8 mouse cellular contexts compared by ENCODE assay signal in genomic region chr14:75761028-75761805, GRCm38 (mm10). TPM values are rescaled to one million over a fixed set of nuclear protein-coding genes. Genes with fewer than 3 reads are reported as not detected.
DNase-seq lines count a peak whose midpoint lies in the region; ATAC-seq and TF ChIP-seq lines count a peak whose summit lies in the region.

No protein-coding gene starts in this region.

- CTCF ChIA-PET in Patski (lab: Charles Lee) = interaction anchor here (0.8 to 1.3 kb wide), 4 partner anchors 14 to 81 kb away, joined by 3 to 4 read pairs (median 3); no protein-coding TSS in a partner anchor

- H3K9ac ChIP-seq in intestine, postnatal 0 days (ENCODE audit: low read depth, low read length) = no peak overlapping the region

- DNase-seq in gastrocnemius, adult 18-20 months (ENCODE audit: low spot score) = peak; percentile 48
- no peak for DNase-seq in gastrocnemius, postnatal 25 days
- peak; percentile 72 for DNase-seq in 416B (ENCODE audit: low read depth)
- DNase-seq in Patski (ENCODE audit: low read depth, low spot score) = no peak
- DNase-seq in embryo, embryonic 9.5 days (ENCODE audit: extremely low spot score) = peak; percentile 42
- DNase-seq in lung, postnatal 25 days (ENCODE audit: low spot score) = peak; percentile 46
- peak; percentile 58 for DNase-seq in thymus, postnatal 14 days

- no peak for TF ChIP-seq CTCF in Patski (IDR thresholded peaks at IDR 0.05)
- peak; percentile 81 for TF ChIP-seq CTCF in intestine, postnatal 0 days (IDR thresholded peaks at IDR 0.05; ENCODE audit: low read depth)

- no peaks in the 10 kb centered on the region for H3K4me1 ChIP-seq in intestine, postnatal 0 days (replicated peaks; ENCODE audit: control insufficient read depth, insufficient read depth, low read length)

- H3K27me3 ChIP-seq in Patski = no peaks in the 10 kb centered on the region
- no peaks in the 10 kb centered on the region for H3K27me3 ChIP-seq in intestine, postnatal 0 days (replicated peaks; ENCODE audit: control insufficient read depth, insufficient read depth, low read length)

- peak; percentile 51 for ATAC-seq in Patski
- 0 out of 2 replicates have a peak, but pooled peaks have one; percentile 43 for ATAC-seq in intestine, postnatal 0 days

- no peaks in the 10 kb centered on the region for H3K9me3 ChIP-seq in intestine, postnatal 0 days (ENCODE audit: control insufficient read depth)

- H3K4me2 ChIP-seq in intestine, postnatal 0 days (replicated peaks; ENCODE audit: low read depth) = no peak overlapping the region

- no peak overlapping the region for H3K27ac ChIP-seq in intestine, postnatal 0 days (ENCODE audit: low read depth, low read length)

- in situ Hi-C loops in Patski (cut with MboI; ENCODE audit: low pct_unique_long_range_greater_than_20kb) = loop anchor here (10.0 kb wide), 1 partner anchor 566 kb away; no protein-coding TSS in a partner anchor

- peaks cover 10% of the 10 kb centered on the region; the same call in 1 of the 2 replicates for H3K36me3 ChIP-seq in intestine, postnatal 0 days (ENCODE audit: control insufficient read depth, insufficient read depth)

- WGBS in intestine, postnatal 0 days = 55% methylated on average over 10 of the region's 10 CpGs

- POLR2A ChIA-PET in Patski (lab: Charles Lee) = no interaction called here

- H3K4me3 ChIP-seq in intestine, postnatal 0 days (ENCODE audit: low read depth, low read length) = no peak overlapping the region

RNA-seq across cellular contexts. Expression of gene Cog3, which starts 6.9 kb away (rescaled TPM):
- 1 to 10 TPM; 7.3 to 8.1 TPM for total RNA-seq in gastrocnemius, adult 18-20 months (2021)
- 1 to 10 TPM; 7.3 to 7.6 TPM for total RNA-seq in gastrocnemius, postnatal 25 days (2021)
- 25.8 TPM for polyA plus RNA-seq in Patski (2021)
- 9.2 TPM in 2 replicates for polyA plus RNA-seq in intestine, postnatal 0 days (2015; fragmentation: Nextera tagmentation; extraction: Ambion mirVana)

RNA-seq across cellular contexts. Expression of gene Slc25a30, which starts 25.6 kb away (rescaled TPM):
- total RNA-seq in gastrocnemius, adult 18-20 months (2021) = 1 to 10 TPM; 6.6 to 9.2 TPM
- total RNA-seq in gastrocnemius, postnatal 25 days (2021) = 1 to 10 TPM; 7.1 to 7.2 TPM
- polyA plus RNA-seq in Patski (2021) = 36.9 TPM
- 2.5 TPM in 2 replicates for polyA plus RNA-seq in intestine, postnatal 0 days (2015; fragmentation: Nextera tagmentation; extraction: Ambion mirVana)

Comparison
In these comparisons a context has a peak if more than half of its experiments do, and no peak if none do; other contexts are left out.
1. DNase-seq: peak in gastrocnemius, adult 18-20 months (single experiment), 416B (single experiment), embryo, embryonic 9.5 days (single experiment), lung, postnatal 25 days (single experiment) and thymus, postnatal 14 days (single experiment); none in gastrocnemius, postnatal 25 days (single experiment) and Patski (single experiment).